Mouse (Mus musculus) CH12.LX (cell line): ENCODE data around the gene Lrrc28. TPM values are rescaled to one million over a fixed set of nuclear protein-coding genes. Genes with fewer than 3 reads are reported as not detected.

Experiments
- DNase-seq: peaks from one replicate; pipeline ENCODE4 v3.0.0-alpha.2; 2013; ENCODE audit errors: extremely low read depth
- H3K27ac ChIP-seq: 2 replicates; pipeline ENCODE4 v1.5.1; 2012; ENCODE audit warnings: low read depth, mild to moderate bottlenecking, control low read depth, moderate library complexity; ENCODE audit not compliant: insufficient read depth
- H3K27me3 ChIP-seq: replicated peaks from 2 replicates; pipeline ENCODE3; 2012; ENCODE audit warnings: inconsistent platforms
- H3K36me3 ChIP-seq, 2 experiments: replicated peaks in 1 of 2; 2 replicates each; pipeline versions ENCODE3 to v1.6.1; 2012; ENCODE audit warnings: inconsistent platforms in 1 of 2, low read length in 1 of 2, mild to moderate bottlenecking in 1 of 2, mixed read lengths in 1 of 2, moderate library complexity in 1 of 2; ENCODE audit not compliant: control insufficient read depth in 1 of 2, insufficient read depth in 1 of 2
- H3K4me1 ChIP-seq, 2 experiments: 2 replicates each; pipeline ENCODE4 v1.6.1; 2012; ENCODE audit warnings: inconsistent platforms in 1 of 2, moderate library complexity in 1 of 2; ENCODE audit not compliant: insufficient read depth in 2 of 2, control insufficient read depth in 1 of 2
- H3K4me2 ChIP-seq: 2 replicates; pipeline ENCODE4 v1.6.1; 2012; ENCODE audit warnings: low read depth, mild to moderate bottlenecking, control low read depth; ENCODE audit not compliant: poor library complexity, insufficient read depth, severe bottlenecking
- H3K4me3 ChIP-seq, 3 experiments: fragments of 150-350 bp in 1 of 3; sonication (generic) in 1 of 3; replicated peaks in 1 of 3; 2 replicates each; pipeline versions ENCODE3 to v1.5.1; 2011 to 2012; ENCODE audit warnings: low read depth in 2 of 3, low read length in 2 of 3, mild to moderate bottlenecking in 2 of 3, moderate library complexity in 2 of 3, control low read depth in 1 of 3, improper control_type of control experiment in 1 of 3, inconsistent platforms in 1 of 3, mixed read lengths in 1 of 3; ENCODE audit not compliant: poor library complexity in 1 of 3
- H3K79me2 ChIP-seq: replicated peaks from 2 replicates; pipeline ENCODE4 v1.6.1; 2012; ENCODE audit warnings: mild to moderate bottlenecking, moderate library complexity; ENCODE audit not compliant: control insufficient read depth, poor library complexity, insufficient read depth, severe bottlenecking; ENCODE audit errors: extremely low read depth
- H3K9ac ChIP-seq: 2 replicates; pipeline ENCODE4 v1.6.1; 2012; ENCODE audit warnings: low read depth, mild to moderate bottlenecking, control low read depth, moderate library complexity; ENCODE audit not compliant: insufficient read depth
- H3K9me3 ChIP-seq: replicated peaks from 2 replicates; pipeline ENCODE3; 2012; ENCODE audit warnings: low read length, inconsistent platforms, mixed read lengths
- CHD1 ChIP-seq: IDR thresholded peaks from 2 replicates; pipeline ENCODE4 v1.6.1; 2012; ENCODE audit warnings: low read depth, low read length, improper control_type of control experiment, inconsistent platforms
- CHD2 ChIP-seq: IDR thresholded peaks from 2 replicates; pipeline ENCODE4 v1.6.1; 2011; ENCODE audit warnings: low read length, improper control_type of control experiment
- E2F4 ChIP-seq: IDR thresholded peaks from 2 replicates; pipeline ENCODE4 v1.6.1; 2011; ENCODE audit warnings: low read depth, low read length, improper control_type of control experiment; ENCODE audit not compliant: insufficient replicate concordance
- EP300 ChIP-seq: IDR thresholded peaks from 2 replicates; pipeline ENCODE4 v1.6.1; 2011; ENCODE audit warnings: low read length, improper control_type of control experiment
- ETS1 ChIP-seq: conservative IDR thresholded peaks from 2 replicates; pipeline ENCODE4 v1.6.1; 2012; ENCODE audit warnings: low read depth, mild to moderate bottlenecking, inconsistent platforms, low read length, improper control_type of control experiment, moderate library complexity
- JUN ChIP-seq: IDR thresholded peaks from 2 replicates; pipeline ENCODE4 v1.6.1; 2011; ENCODE audit warnings: low read depth, mild to moderate bottlenecking, low read length, improper control_type of control experiment, moderate library complexity; ENCODE audit not compliant: insufficient read depth
- JUND ChIP-seq: conservative IDR thresholded peaks from 2 replicates; pipeline ENCODE4 v1.6.1; 2011; ENCODE audit warnings: low read depth, low read length, improper control_type of control experiment
- KAT2A ChIP-seq: IDR thresholded peaks from 2 replicates; pipeline ENCODE4 v1.6.1; 2012; ENCODE audit warnings: low read length, improper control_type of control experiment, inconsistent platforms; ENCODE audit not compliant: insufficient replicate concordance
- MAFK ChIP-seq: IDR thresholded peaks from 2 replicates; pipeline ENCODE4 v1.6.1; 2011; ENCODE audit warnings: low read length, improper control_type of control experiment; ENCODE audit not compliant: insufficient replicate concordance
- MAZ ChIP-seq: IDR thresholded peaks from 2 replicates; pipeline ENCODE4 v1.6.1; 2012; ENCODE audit warnings: low read depth, mild to moderate bottlenecking, inconsistent platforms, low read length, improper control_type of control experiment, moderate library complexity
- MYC ChIP-seq: IDR thresholded peaks from 2 replicates; pipeline ENCODE4 v1.6.1; 2011; ENCODE audit warnings: low read depth, mild to moderate bottlenecking, improper control_type of control experiment, low read length
- NRF1 ChIP-seq: IDR thresholded peaks from 2 replicates; pipeline ENCODE4 v1.6.1; 2014; ENCODE audit warnings: low read depth, mild to moderate bottlenecking, inconsistent platforms, low read length, improper control_type of control experiment, moderate library complexity
- PAX5 ChIP-seq: IDR thresholded peaks from 2 replicates; pipeline ENCODE4 v1.6.1; 2012; ENCODE audit warnings: low read length, inconsistent platforms, mixed read lengths
- RAD21 ChIP-seq: IDR thresholded peaks from 2 replicates; pipeline ENCODE4 v1.6.1; 2011; ENCODE audit warnings: low read depth, mild to moderate bottlenecking, low read length, improper control_type of control experiment, moderate library complexity
- SIN3A ChIP-seq: IDR thresholded peaks from 2 replicates; pipeline ENCODE4 v1.6.1; 2012; ENCODE audit warnings: low read length, improper control_type of control experiment, inconsistent platforms
- SMC3 ChIP-seq: IDR thresholded peaks from 2 replicates; pipeline ENCODE4 v1.6.1; 2011; ENCODE audit warnings: low read depth, low read length, improper control_type of control experiment
- ZC3H11A ChIP-seq: IDR thresholded peaks from 2 replicates; pipeline ENCODE4 v1.6.1; 2012; ENCODE audit warnings: low read depth, mild to moderate bottlenecking, inconsistent platforms, low read length, improper control_type of control experiment
- ZNF384 ChIP-seq: IDR thresholded peaks from 2 replicates; pipeline ENCODE4 v1.6.1; 2012; ENCODE audit warnings: low read depth, low read length, improper control_type of control experiment, inconsistent platforms
- dilution Hi-C: fragments of 300-500 bp; cut with MboI; formaldehyde crosslinking; loops from 2 replicates; pipeline ENCODE4 v1.14.3; 2020; ENCODE audit warnings: low sequenced_read_pairs; ENCODE audit not compliant: extremely low pct_unique_long_range_greater_than_20kb, extremely low pct_ligation_motif_present
- in situ Hi-C: fragments of 300-500 bp; cut with MboI; formaldehyde crosslinking; loops from 3 replicates; pipeline ENCODE4 v1.14.3; 2019; ENCODE audit warnings: low sequenced_read_pairs, low pct_ligation_motif_present, low pct_unique_long_range_greater_than_20kb, mixed read lengths
- polyA plus RNA-seq: library from polyadenylated mRNA; unstranded; fragments of >175 nt; gene quantifications from 2 replicates; pipeline ENCODE4 v1.2.1, GENCODE M21; 2012; ENCODE audit warnings: low read depth; ENCODE audit not compliant: insufficient read length
- total RNA-seq, 2 experiments: library from RNA; depleted of rRNA; stranded (reverse); fragments of 300-350 nt in 1 of 2; fragments of >200 nt in 1 of 2; gene quantifications; 2 replicates each; pipeline ENCODE4 v1.2.3; 2012 to 2014

Gene Lrrc28
- total and polyA plus RNA-seq, 3 experiments: 41.6 to 63.5 (median 59.2) TPM

- Histone ChIP-seq H3K4me1 (peaks cover 0 to 43% of the 10 kb centered on the region in 2 experiments; a peak in 2 of 4 replicates), H3K27me3 (no peaks in the 10 kb centered on the region), H3K9me3 (no peaks in the 10 kb centered on the region), H3K4me2 (no peak overlapping the region), H3K9ac (no peak overlapping the region), H3K36me3 (peaks cover 18 to 45% of the 10 kb centered on the region in 2 experiments), H3K79me2 (no peaks in the 10 kb centered on the region), H3K27ac (no peak overlapping the region), H3K4me3 (no peak overlapping the region)
- DNase-seq: no peak
- no peak for TF ChIP-seq RAD21
- TF ChIP-seq ETS1: no peak
- TF ChIP-seq JUN: no peak
- no peak for TF ChIP-seq ZNF384
- no peak for TF ChIP-seq ZC3H11A
- no peak for TF ChIP-seq SMC3
- TF ChIP-seq NRF1: no peak
- no peak for TF ChIP-seq MAZ
- no peak for TF ChIP-seq SIN3A
- TF ChIP-seq MAFK: no peak
- no peak for TF ChIP-seq KAT2A
- TF ChIP-seq MYC: no peak
- no peak for TF ChIP-seq PAX5
- no peak for TF ChIP-seq E2F4
- TF ChIP-seq CHD2: no peak
- no peak for TF ChIP-seq JUND
- TF ChIP-seq CHD1: no peak
- in situ Hi-C loops: loop anchor here (25.0 kb wide), 1 partner anchor 277 kb away; no protein-coding TSS in a partner anchor
- dilution Hi-C loops: no loop called here
These were observed 130.7 kb downstream of the Lrrc28 start for GRCm38 (mm10) chr7:67514380-67514779.

DNA sequence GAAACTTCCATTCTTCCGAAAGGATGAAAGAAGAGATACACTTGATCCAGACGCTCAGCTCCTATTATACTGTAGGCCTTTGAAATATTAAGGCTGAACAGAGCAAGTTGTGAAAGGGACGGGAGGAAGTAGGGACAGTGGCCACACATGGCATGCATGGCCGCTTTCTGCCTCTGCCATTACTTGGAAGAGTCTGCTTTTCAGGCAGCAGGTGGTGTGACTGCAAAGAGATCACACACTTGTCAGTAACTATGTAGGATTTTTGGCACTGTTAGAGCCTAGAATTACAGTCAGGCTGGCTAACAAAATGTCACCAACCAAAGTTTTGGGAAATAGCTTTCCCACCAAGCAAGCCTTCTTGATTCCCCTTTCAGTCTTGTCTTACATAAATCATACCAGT, 131.4 kb downstream of the Lrrc28 start:
- dilution Hi-C loops (no loop called here), in situ Hi-C loops (loop anchor here (25.0 kb wide), 1 partner anchor 276 kb away; no protein-coding TSS in a partner anchor)
- H3K9me3 ChIP-seq: no peaks in the 10 kb centered on the region

More for the DNA sequence above, 131.4 kb downstream of the Lrrc28 start:
- TF ChIP-seq EP300: no peak
- TF ChIP-seq JUN: no peak
- no peak overlapping the region for H3K4me3 ChIP-seq
- H3K9ac ChIP-seq: no peak overlapping the region
- no peaks in the 10 kb centered on the region for H3K79me2 ChIP-seq
- H3K4me2 ChIP-seq: no peak overlapping the region
- no peak overlapping the region for H3K27ac ChIP-seq
- H3K4me1 ChIP-seq: peaks cover 0 to 43% of the 10 kb centered on the region in 2 experiments; a peak in 2 of 4 replicates
- peaks cover 18 to 38% of the 10 kb centered on the region in 2 experiments for H3K36me3 ChIP-seq
- no peak for DNase-seq
- H3K27me3 ChIP-seq: no peaks in the 10 kb centered on the region
